Mouse (Mus musculus): ENCODE data around the gene Ccdc74a. TPM values are rescaled to one million over a fixed set of nuclear protein-coding genes. Genes with fewer than 3 reads are reported as not detected.

Ccdc74a gene
- polyA plus RNA-seq, 1 experiment from 2014 or later = 4.8 TPM

DNA sequence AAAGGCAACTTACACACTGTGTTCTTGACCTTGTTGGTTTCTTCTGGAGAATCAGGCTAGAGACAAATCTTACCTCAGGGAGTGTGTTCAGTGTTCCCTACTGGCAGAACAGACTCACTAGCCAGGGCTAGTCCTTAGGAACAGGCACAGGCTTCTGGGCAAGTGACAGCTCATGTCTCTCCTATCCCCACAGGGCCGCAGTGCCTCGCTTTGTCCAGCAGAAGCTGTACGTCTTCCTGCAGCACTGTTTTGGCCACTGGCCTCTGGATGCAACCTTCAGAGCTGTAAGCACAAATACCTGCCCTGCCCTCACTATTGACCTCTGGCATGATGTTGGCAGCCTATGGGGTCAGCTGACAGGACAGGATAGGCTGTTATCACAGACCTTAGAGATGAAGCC lies 7.2 kb upstream of the Ccdc74a start:
- 80% methylated on average over 3 of the region's 3 CpGs for WGBS
- H3K9me3 ChIP-seq (ENCODE audit: control insufficient read depth, low read length) = no peaks in the 10 kb centered on the region
- TF ChIP-seq EP300 (optimal IDR thresholded peaks at IDR 0.05) = no peak
- no peaks in the 10 kb centered on the region for H3K4me1 ChIP-seq (replicated peaks; ENCODE audit: control insufficient read depth, insufficient read depth)
- no peak overlapping the region for H3K4me2 ChIP-seq (replicated peaks; ENCODE audit: low read depth)
- no peak overlapping the region for H3K9ac ChIP-seq (ENCODE audit: low read length)
- ATAC-seq (ENCODE audit: low FRiP score, low TSS enrichment) (no peak), DNase-seq (ENCODE audit: low spot score) (no peak)
- no peak overlapping the region for H3K4me3 ChIP-seq (ENCODE audit: low read depth, low read length)
- no peak overlapping the region for H3K27ac ChIP-seq (replicated peaks)
- peaks cover 23% of the 10 kb centered on the region; the same call in 1 of the 2 replicates for H3K36me3 ChIP-seq (ENCODE audit: control insufficient read depth, insufficient read depth, low read length)
- no peaks in the 10 kb centered on the region for H3K27me3 ChIP-seq (ENCODE audit: control insufficient read depth, insufficient read depth, low read length)

DNA sequence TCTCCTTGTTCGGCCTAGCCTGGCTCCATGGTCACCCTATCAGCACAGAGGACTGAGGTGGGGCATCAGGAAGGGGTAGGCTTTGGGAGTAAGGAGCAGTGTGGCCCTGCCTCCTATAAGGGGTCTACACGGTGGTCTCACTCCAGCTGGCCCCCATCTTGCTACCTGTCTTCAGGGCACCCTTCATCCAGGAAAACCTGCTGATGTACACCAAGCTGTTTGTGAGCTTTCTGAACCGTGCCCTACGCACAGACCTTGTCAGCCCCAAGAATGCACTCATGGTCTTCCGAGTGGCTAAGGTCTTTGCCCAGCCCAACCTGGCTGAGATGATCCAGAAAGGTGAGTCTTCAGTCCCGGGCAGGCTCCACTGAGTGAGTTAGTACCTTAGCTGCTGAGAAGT lies 6.3 kb upstream of the Ccdc74a start:
- TF ChIP-seq EP300 (optimal IDR thresholded peaks at IDR 0.05) = no peak
- no peak for TF ChIP-seq CTCF (IDR thresholded peaks at IDR 0.05; ENCODE audit: low read depth)
- no peak for ATAC-seq (ENCODE audit: low FRiP score, low TSS enrichment)

DNA sequence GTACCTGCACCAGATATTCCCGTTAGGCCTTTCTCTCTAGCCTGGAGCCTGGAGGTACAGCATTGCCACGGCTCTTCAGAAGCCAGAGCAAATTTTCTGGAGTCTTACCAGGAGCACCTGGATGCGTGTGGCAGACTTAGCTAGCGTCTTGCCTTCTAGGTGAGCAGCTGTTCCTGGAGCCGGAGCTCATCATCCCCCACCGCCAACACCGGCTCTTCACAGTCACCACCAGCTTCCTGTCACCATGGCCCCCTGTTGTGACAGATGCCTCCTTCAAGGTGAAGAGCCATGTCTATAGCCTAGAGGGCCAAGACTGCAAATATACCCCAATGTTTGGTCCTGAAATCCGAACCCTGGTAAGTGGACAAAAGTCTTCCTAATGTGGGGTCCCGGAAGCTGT lies 5.6 kb upstream of the Ccdc74a start:
- H3K4me3 ChIP-seq (ENCODE audit: low read depth, low read length) = no peak overlapping the region
- H3K4me1 ChIP-seq (replicated peaks; ENCODE audit: control insufficient read depth, insufficient read depth) = no peaks in the 10 kb centered on the region
- no peaks in the 10 kb centered on the region for H3K27me3 ChIP-seq (ENCODE audit: control insufficient read depth, insufficient read depth, low read length)
- no peak overlapping the region for H3K9ac ChIP-seq (ENCODE audit: low read length)
- H3K36me3 ChIP-seq (ENCODE audit: control insufficient read depth, insufficient read depth, low read length) = peaks cover 20% of the 10 kb centered on the region; the same call in 1 of the 2 replicates
- H3K4me2 ChIP-seq (replicated peaks; ENCODE audit: low read depth) = no peak overlapping the region
- WGBS = 91% methylated on average over 9 of the region's 9 CpGs
- DNase-seq (ENCODE audit: low spot score) (no peak), ATAC-seq (ENCODE audit: low FRiP score, low TSS enrichment) (no peak)
- H3K27ac ChIP-seq (replicated peaks) = no peak overlapping the region
- H3K9me3 ChIP-seq (ENCODE audit: control insufficient read depth, low read length) = no peaks in the 10 kb centered on the region
- no peak for TF ChIP-seq EP300 (optimal IDR thresholded peaks at IDR 0.05)
- no peak for TF ChIP-seq CTCF (IDR thresholded peaks at IDR 0.05; ENCODE audit: low read depth)

More for the DNA sequence above, 6.3 kb upstream of the Ccdc74a start:
- Histone ChIP-seq H3K27ac (replicated peaks) (no peak overlapping the region), H3K9ac (ENCODE audit: low read length) (no peak overlapping the region), H3K4me2 (replicated peaks; ENCODE audit: low read depth) (no peak overlapping the region), H3K36me3 (ENCODE audit: control insufficient read depth, insufficient read depth, low read length) (peaks cover 23% of the 10 kb centered on the region; the same call in 1 of the 2 replicates), H3K9me3 (ENCODE audit: control insufficient read depth, low read length) (no peaks in the 10 kb centered on the region), H3K4me1 (replicated peaks; ENCODE audit: control insufficient read depth, insufficient read depth) (no peaks in the 10 kb centered on the region), H3K4me3 (ENCODE audit: low read depth, low read length) (no peak overlapping the region), H3K27me3 (ENCODE audit: control insufficient read depth, insufficient read depth, low read length) (no peaks in the 10 kb centered on the region)
- no peak for DNase-seq (ENCODE audit: low spot score)
- WGBS = 92% methylated on average over 6 of the region's 6 CpGs

DNA sequence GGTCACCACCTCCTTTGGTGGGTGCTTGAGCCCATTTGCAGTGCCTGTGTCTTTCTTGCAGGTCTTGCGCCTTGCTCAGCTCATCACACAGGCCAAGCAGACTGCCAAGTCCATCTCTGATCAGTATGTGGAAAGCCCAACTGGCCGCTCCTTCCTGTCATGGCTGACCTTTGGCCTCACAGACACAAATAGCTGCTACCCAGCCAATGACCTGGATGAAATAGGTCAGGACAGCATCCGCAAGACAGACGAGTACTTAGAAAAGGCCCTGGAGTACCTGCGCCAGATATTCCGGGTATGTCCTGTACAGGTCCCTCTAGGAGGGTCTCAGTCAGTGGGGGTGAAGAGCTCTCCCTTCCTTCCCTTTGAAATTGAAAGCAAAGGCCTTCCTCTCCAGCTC lies 5.0 kb upstream of the Ccdc74a start:
- no peak for ATAC-seq (ENCODE audit: low FRiP score, low TSS enrichment)
- WGBS = 81% methylated on average over 6 of the region's 6 CpGs
- H3K27me3 ChIP-seq (ENCODE audit: control insufficient read depth, insufficient read depth, low read length) = no peaks in the 10 kb centered on the region
- H3K36me3 ChIP-seq (ENCODE audit: control insufficient read depth, insufficient read depth, low read length) = peaks cover 20% of the 10 kb centered on the region; the same call in 1 of the 2 replicates
- no peak overlapping the region for H3K4me3 ChIP-seq (ENCODE audit: low read depth, low read length)
- no peak overlapping the region for H3K9ac ChIP-seq (ENCODE audit: low read length)
- H3K4me1 ChIP-seq (replicated peaks; ENCODE audit: control insufficient read depth, insufficient read depth) = no peaks in the 10 kb centered on the region
- DNase-seq (ENCODE audit: low spot score) = no peak
- H3K4me2 ChIP-seq (replicated peaks; ENCODE audit: low read depth) = no peak overlapping the region
- TF ChIP-seq EP300 (optimal IDR thresholded peaks at IDR 0.05) = no peak
- no peak for TF ChIP-seq CTCF (IDR thresholded peaks at IDR 0.05; ENCODE audit: low read depth)
- H3K9me3 ChIP-seq (ENCODE audit: control insufficient read depth, low read length) = no peaks in the 10 kb centered on the region
- H3K27ac ChIP-seq (replicated peaks) = no peak overlapping the region

DNA sequence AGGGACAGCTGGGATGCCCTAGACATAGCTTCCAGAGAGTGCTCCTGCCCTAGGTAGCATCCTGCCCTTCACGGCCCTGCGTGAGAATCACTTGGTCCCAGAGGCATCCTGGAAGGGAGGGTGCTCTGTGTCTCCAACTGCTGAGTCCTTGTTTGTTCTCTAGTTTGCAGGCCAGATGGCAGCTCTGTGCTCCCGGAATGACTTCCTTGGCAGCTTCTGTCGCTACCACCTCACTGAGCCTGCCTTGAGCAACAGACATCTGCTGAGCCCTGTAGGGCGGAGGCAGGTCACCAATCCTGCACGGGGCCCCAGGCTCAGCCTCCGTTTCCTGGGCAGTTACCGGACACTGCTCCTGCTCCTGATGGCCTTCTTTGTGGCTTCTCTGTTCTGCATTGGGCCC lies 4.0 kb upstream of the Ccdc74a start:
- Histone ChIP-seq H3K4me3 (ENCODE audit: low read depth, low read length) (no peak overlapping the region), H3K4me1 (replicated peaks; ENCODE audit: control insufficient read depth, insufficient read depth) (no peaks in the 10 kb centered on the region; the same call in 1 of the 2 replicates), H3K27me3 (ENCODE audit: control insufficient read depth, insufficient read depth, low read length) (no peaks in the 10 kb centered on the region), H3K4me2 (replicated peaks; ENCODE audit: low read depth) (no peak overlapping the region), H3K9ac (ENCODE audit: low read length) (no peak overlapping the region), H3K9me3 (ENCODE audit: control insufficient read depth, low read length) (no peaks in the 10 kb centered on the region), H3K36me3 (ENCODE audit: control insufficient read depth, insufficient read depth, low read length) (peaks cover 20% of the 10 kb centered on the region; the same call in 1 of the 2 replicates), H3K27ac (replicated peaks) (no peak overlapping the region)
- WGBS = 88% methylated on average over 8 of the region's 8 CpGs
- no peak for DNase-seq (ENCODE audit: low spot score)
- no peak for TF ChIP-seq EP300 (optimal IDR thresholded peaks at IDR 0.05)
- no peak for TF ChIP-seq CTCF (IDR thresholded peaks at IDR 0.05; ENCODE audit: low read depth)
- ATAC-seq (ENCODE audit: low FRiP score, low TSS enrichment) = no peak

DNA sequence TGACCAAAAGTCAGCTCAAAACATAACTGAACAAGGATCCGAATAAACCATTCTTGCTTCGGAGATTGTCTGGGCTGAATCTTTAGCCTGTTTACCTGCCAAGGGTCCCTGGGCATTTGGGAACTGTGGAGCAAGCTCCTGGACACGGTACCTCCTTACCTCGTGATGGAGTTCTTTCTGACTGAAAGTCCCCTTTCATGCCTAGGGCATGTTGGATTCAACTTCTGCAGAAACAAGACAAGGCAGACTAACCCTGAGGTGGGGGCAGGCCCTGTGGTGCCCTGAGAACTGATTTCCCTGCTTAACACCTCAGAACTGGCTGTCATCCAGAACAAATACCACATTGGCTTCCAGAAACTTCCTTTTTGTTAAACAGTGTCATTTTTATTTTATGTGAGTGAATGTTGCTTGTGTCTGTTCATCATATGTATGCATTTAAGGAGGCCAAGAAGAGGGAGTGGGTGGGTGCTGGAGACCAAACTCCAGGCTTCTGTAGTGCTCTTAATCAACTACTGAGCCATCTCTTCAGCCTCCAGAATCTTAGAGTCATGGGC lies 2.8 kb upstream of the Ccdc74a start:
- no peak overlapping the region for H3K9ac ChIP-seq (ENCODE audit: low read length)
- TF ChIP-seq CTCF (IDR thresholded peaks at IDR 0.05; ENCODE audit: low read depth) = no peak
- TF ChIP-seq EP300 (optimal IDR thresholded peaks at IDR 0.05) = no peak

More for the DNA sequence above, 2.8 kb upstream of the Ccdc74a start:
- no peaks in the 10 kb centered on the region for H3K9me3 ChIP-seq (ENCODE audit: control insufficient read depth, low read length)
- ATAC-seq (ENCODE audit: low FRiP score, low TSS enrichment) = no peak
- WGBS = 79% methylated on average over 4 of the region's 4 CpGs
- H3K4me3 ChIP-seq (ENCODE audit: low read depth, low read length) = no peak overlapping the region
- peaks cover 18% of the 10 kb centered on the region; the same call in 1 of the 2 replicates for H3K36me3 ChIP-seq (ENCODE audit: control insufficient read depth, insufficient read depth, low read length)
- no peaks in the 10 kb centered on the region for H3K27me3 ChIP-seq (ENCODE audit: control insufficient read depth, insufficient read depth, low read length)
- no peak overlapping the region for H3K27ac ChIP-seq (replicated peaks)
- DNase-seq (ENCODE audit: low spot score) = no peak
- H3K4me1 ChIP-seq (replicated peaks; ENCODE audit: control insufficient read depth, insufficient read depth) = no peaks in the 10 kb centered on the region; the same call in 1 of the 2 replicates
- no peak overlapping the region for H3K4me2 ChIP-seq (replicated peaks; ENCODE audit: low read depth)

Measured in stomach, postnatal 0 days (tissue).